Mouse (Mus musculus) olfactory bulb, adult 2 months (tissue): Measurements from ENCODE around the gene Gm10401.

Experiments used
- CTCF ChIP-seq: fragments of 200-500 bp; IDR thresholded peaks from 2 replicates; pipeline ENCODE4 v1.5.1; 2012; ENCODE audit warnings: low read depth, mild to moderate bottlenecking, low read length, moderate library complexity; ENCODE audit not compliant: insufficient read depth
- POLR2A ChIP-seq: fragments of 200-500 bp; IDR thresholded peaks from 2 replicates; pipeline ENCODE4 v1.6.1; 2012; ENCODE audit warnings: mild to moderate bottlenecking, low read depth, low read length, moderate library complexity; ENCODE audit not compliant: insufficient read depth

DNA sequence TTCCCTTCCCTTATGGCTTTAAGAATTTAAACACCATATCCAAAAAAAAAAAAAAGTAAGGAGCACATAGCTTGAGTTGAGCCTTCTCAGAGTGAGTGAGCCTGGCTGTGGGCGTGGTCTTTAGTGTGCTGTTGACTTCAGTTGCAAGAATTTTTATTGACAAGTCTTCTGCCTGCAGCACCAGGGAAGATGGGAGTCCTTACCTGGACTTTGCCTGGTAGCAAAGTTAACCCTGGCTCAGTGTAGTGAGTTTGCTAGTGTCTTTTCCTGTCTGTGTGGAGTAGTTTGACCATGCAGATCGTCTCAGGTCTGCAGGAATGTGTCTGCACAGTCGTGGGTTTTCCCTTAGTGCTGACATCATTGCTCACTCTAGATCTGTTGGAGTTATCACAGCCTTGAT is 7.1 kb downstream of the Gm10401 start:
- no peak for TF ChIP-seq POLR2A
- TF ChIP-seq CTCF: no peak
